Mouse (Mus musculus) forebrain, embryonic 12.5 days (tissue): ENCODE data around the gene Rab11b. TPM values are rescaled to one million over a fixed set of nuclear protein-coding genes. Genes with fewer than 3 reads are reported as not detected.
"Not testable (repeated sequence)": the region's sequence is repeated elsewhere in the genome, so short reads cannot be mapped to it uniquely, and the experiment has no call there.

Experiments
- ATAC-seq: fragments of 200-750 bp; cut with Nextera tagmentation; 2 replicates; pipeline ENCODE4 v1.8.0; 2017; ENCODE audit warnings: moderate TSS enrichment; ENCODE audit not compliant: low FRiP score
- H3K27ac ChIP-seq: fragments of 300-500 bp; sonication (generic); 2 replicates; pipeline ENCODE4 v1.5.1; 2016; ENCODE audit warnings: mild to moderate bottlenecking
- H3K27me3 ChIP-seq: fragments of 300-500 bp; sonication (generic); 2 replicates; pipeline ENCODE4 v1.6.1; 2016; ENCODE audit warnings: mild to moderate bottlenecking
- H3K36me3 ChIP-seq: fragments of 300-500 bp; sonication (generic); replicated peaks from 2 replicates; pipeline ENCODE4 v1.6.1; 2016; ENCODE audit warnings: mild to moderate bottlenecking
- H3K4me1 ChIP-seq: fragments of 300-500 bp; sonication (generic); 2 replicates; pipeline ENCODE4 v1.6.1; 2016
- H3K4me2 ChIP-seq: fragments of 300-500 bp; sonication (generic); 2 replicates; pipeline ENCODE4 v1.6.1; 2016; ENCODE audit warnings: mild to moderate bottlenecking, moderate library complexity
- H3K4me3 ChIP-seq: fragments of 300-500 bp; sonication (generic); replicated peaks from 2 replicates; pipeline ENCODE4 v1.5.1; 2016; ENCODE audit warnings: mild to moderate bottlenecking
- H3K9ac ChIP-seq: fragments of 300-500 bp; sonication (generic); 2 replicates; pipeline ENCODE4 v1.6.1; 2016; ENCODE audit warnings: mild to moderate bottlenecking
- H3K9me3 ChIP-seq: fragments of 300-500 bp; sonication (generic); 2 replicates; pipeline ENCODE4 v1.6.1; 2016
- WGBS: fragments of 180-500 bp; shearing (Covaris S2); methylation state at CpG from one replicate; pipeline ENCODE4 v1.1.7; 2016; 5-methylcytosine and 5-hydroxymethylcytosine counted together
- polyA plus RNA-seq: library from polyadenylated mRNA; unstranded; fragments of >200 nt; fragmentation: Nextera tagmentation; extraction: Ambion mirVana; gene quantifications from 2 replicates; pipeline ENCODE4 v1.2.1, GENCODE M21; 2016

Gene Rab11b
- polyA plus RNA-seq, 1 experiment from 2014 or later = 388 TPM

GRCm38 (mm10) chr17:33759767-33760254 is 519 bp downstream of the Rab11b start:
- H3K27ac ChIP-seq = peak overlapping the region; percentile 99
- H3K4me3 ChIP-seq = peak overlapping the region; percentile 79
- H3K4me2 ChIP-seq = peak overlapping the region; percentile 85
- peak; percentile 88 for ATAC-seq
- H3K4me1 ChIP-seq = peaks cover 45% of the 10 kb centered on the region
- H3K9me3 ChIP-seq = no peaks in the 10 kb centered on the region
- H3K36me3 ChIP-seq = peaks cover 11% of the 10 kb centered on the region
- no peaks in the 10 kb centered on the region for H3K27me3 ChIP-seq
- peak overlapping the region; percentile 97 for H3K9ac ChIP-seq
- under 1% methylated on average over 38 of the region's 38 CpGs for WGBS

GRCm38 (mm10) chr17:33757231-33757630 is 3.1 kb downstream of the Rab11b start:
- H3K9ac ChIP-seq = no peak overlapping the region
- WGBS = 80% methylated on average over 4 of the region's 4 CpGs
- no peak overlapping the region for H3K4me2 ChIP-seq
- no peak for ATAC-seq
- no peaks in the 10 kb centered on the region for H3K27me3 ChIP-seq
- peaks cover 11% of the 10 kb centered on the region for H3K36me3 ChIP-seq
- H3K9me3 ChIP-seq = no peaks in the 10 kb centered on the region
- H3K27ac ChIP-seq = no peak overlapping the region
- no peak overlapping the region for H3K4me3 ChIP-seq
- peaks cover 51% of the 10 kb centered on the region for H3K4me1 ChIP-seq

- H3K36me3 ChIP-seq = peaks cover 17% of the 10 kb centered on the region
- no peaks in the 10 kb centered on the region for H3K9me3 ChIP-seq
- H3K4me2 ChIP-seq = no peak overlapping the region
- H3K9ac ChIP-seq = no peak overlapping the region
- no peak overlapping the region for H3K27ac ChIP-seq
- H3K4me3 ChIP-seq = no peak overlapping the region
- 85% methylated on average over 3 of the region's 3 CpGs for WGBS
- no peak for ATAC-seq
- peaks cover 51% of the 10 kb centered on the region for H3K4me1 ChIP-seq
- H3K27me3 ChIP-seq = no peaks in the 10 kb centered on the region
Measured at GRCm38 (mm10) chr17:33756108-33756790, 4.1 kb downstream of the Rab11b start.

- no peak overlapping the region for H3K4me3 ChIP-seq
- peaks cover 24% of the 10 kb centered on the region for H3K36me3 ChIP-seq
- WGBS = 85% methylated on average over 10 of the region's 10 CpGs
- no peak overlapping the region for H3K27ac ChIP-seq
- no peak overlapping the region for H3K9ac ChIP-seq
- no peaks in the 10 kb centered on the region for H3K27me3 ChIP-seq
- no peak overlapping the region for H3K4me2 ChIP-seq
- H3K9me3 ChIP-seq = no peaks in the 10 kb centered on the region
- H3K4me1 ChIP-seq = peaks cover 51% of the 10 kb centered on the region
- no peak for ATAC-seq
Measured at GRCm38 (mm10) chr17:33755418-33756107, 4.8 kb downstream of the Rab11b start.

GRCm38 (mm10) chr17:33754656-33755055 is 5.7 kb downstream of the Rab11b start:
- no peak overlapping the region for H3K4me3 ChIP-seq
- H3K4me2 ChIP-seq = no peak overlapping the region
- peaks cover 33% of the 10 kb centered on the region for H3K36me3 ChIP-seq
- H3K4me1 ChIP-seq = peaks cover 51% of the 10 kb centered on the region
- H3K9ac ChIP-seq = no peak overlapping the region
- H3K9me3 ChIP-seq = no peaks in the 10 kb centered on the region
- 61% methylated on average over 1 of the region's 1 CpGs for WGBS
- no peak for ATAC-seq
- H3K27ac ChIP-seq = no peak overlapping the region
- no peaks in the 10 kb centered on the region for H3K27me3 ChIP-seq

- WGBS = 97% methylated on average over 2 of the region's 2 CpGs
- H3K27ac ChIP-seq = no peak overlapping the region
- no peak overlapping the region for H3K9ac ChIP-seq
- H3K4me3 ChIP-seq = no peak overlapping the region
- H3K36me3 ChIP-seq = peaks cover 49% of the 10 kb centered on the region
- no peaks in the 10 kb centered on the region for H3K27me3 ChIP-seq
- peaks cover 29% of the 10 kb centered on the region for H3K4me1 ChIP-seq
- H3K4me2 ChIP-seq = no peak overlapping the region
- no peak for ATAC-seq
- H3K9me3 ChIP-seq = no peaks in the 10 kb centered on the region
Measured at GRCm38 (mm10) chr17:33752297-33752696, 8.0 kb downstream of the Rab11b start.

GRCm38 (mm10) chr17:33751181-33751580 is 9.1 kb downstream of the Rab11b start:
- Histone ChIP-seq H3K4me3 (no peak overlapping the region), H3K9ac (no peak overlapping the region), H3K9me3 (no peaks in the 10 kb centered on the region), H3K4me2 (no peak overlapping the region), H3K27ac (no peak overlapping the region), H3K27me3 (no peaks in the 10 kb centered on the region), H3K4me1 (peaks cover 18% of the 10 kb centered on the region), H3K36me3 (peaks cover 48% of the 10 kb centered on the region)
- no peak for ATAC-seq

- Histone ChIP-seq H3K36me3 (peaks cover 61% of the 10 kb centered on the region), H3K4me3 (no peak overlapping the region), H3K27me3 (no peaks in the 10 kb centered on the region), H3K27ac (no peak overlapping the region), H3K9me3 (no peaks in the 10 kb centered on the region), H3K4me1 (peaks cover 3% of the 10 kb centered on the region; the same call in 1 of the 2 replicates), H3K4me2 (no peak overlapping the region), H3K9ac (no peak overlapping the region)
- WGBS = 98% methylated on average over 5 of the region's 5 CpGs
- ATAC-seq = no peak
Measured at GRCm38 (mm10) chr17:33749451-33749850, 10.9 kb downstream of the Rab11b start.

GRCm38 (mm10) chr17:33746011-33746410 is 14.3 kb downstream of the Rab11b start:
- Histone ChIP-seq H3K36me3 (peaks cover 52% of the 10 kb centered on the region), H3K4me3 (no peak overlapping the region), H3K27me3 (no peaks in the 10 kb centered on the region), H3K27ac (no peak overlapping the region), H3K4me1 (no peaks in the 10 kb centered on the region), H3K4me2 (no peak overlapping the region), H3K9ac (no peak overlapping the region), H3K9me3 (no peaks in the 10 kb centered on the region)
- no peak for ATAC-seq
- whole genome bisulfite sequencing = 76% methylated on average over 2 of the region's 2 CpGs

- peaks cover 40% of the 10 kb centered on the region for H3K36me3 ChIP-seq
- H3K27ac ChIP-seq = no peak overlapping the region
- no peaks in the 10 kb centered on the region for H3K9me3 ChIP-seq
- 92% methylated on average over 5 of the region's 5 CpGs for WGBS
- H3K4me1 ChIP-seq = no peaks in the 10 kb centered on the region
- H3K27me3 ChIP-seq = no peaks in the 10 kb centered on the region
- H3K9ac ChIP-seq = no peak overlapping the region
- no peak for ATAC-seq
- no peak overlapping the region for H3K4me2 ChIP-seq
- no peak overlapping the region for H3K4me3 ChIP-seq
Measured at GRCm38 (mm10) chr17:33744686-33745384, 15.5 kb downstream of the Rab11b start.

- Histone ChIP-seq H3K4me1 (no peaks in the 10 kb centered on the region), H3K4me2 (no peak overlapping the region), H3K9me3 (no peaks in the 10 kb centered on the region), H3K36me3 (peaks cover 17% of the 10 kb centered on the region), H3K27me3 (no peaks in the 10 kb centered on the region), H3K27ac (no peak overlapping the region), H3K4me3 (no peak overlapping the region), H3K9ac (no peak overlapping the region)
- no peak for ATAC-seq
- WGBS = 87% methylated on average over 1 of the region's 1 CpGs
Measured at GRCm38 (mm10) chr17:33742420-33742819, 17.9 kb downstream of the Rab11b start.

GRCm38 (mm10) chr17:33733526-33733925 is 26.8 kb downstream of the Rab11b start:
- H3K27ac ChIP-seq, H3K4me3 ChIP-seq, H3K36me3 ChIP-seq, H3K9ac ChIP-seq, H3K4me2 ChIP-seq, ATAC-seq, H3K4me1 ChIP-seq, H3K27me3 ChIP-seq, H3K9me3 ChIP-seq: not testable (repeated sequence)
- 83% methylated on average over 10 of the region's 10 CpGs for WGBS
